In genomic region chr9:98647418-98647817, GRCm38 (mm10) we compare ENCODE assay signal across 24 mouse cellular contexts. TPM values are rescaled to one million over a fixed set of nuclear protein-coding genes. Genes with fewer than 3 reads are reported as not detected.
DNase-seq lines count a peak whose midpoint lies in the region; ATAC-seq and TF ChIP-seq lines count a peak whose summit lies in the region.
"Had no signal": no experiment of that assay in that cellular context is flagged by ENCODE, and none has a peak within 500 bp of the region (broad histone marks: within the 10 kb centered on the region; RNA-seq: fewer than 3 reads in every experiment).

No protein-coding gene starts in this region.

- H3K4me3 ChIP-seq in limb, embryonic 14.5 days (replicated peaks; ENCODE audit: low read length): no peak overlapping the region
- no peak overlapping the region for H3K4me3 ChIP-seq in limb, embryonic 10.5 days
- H3K4me3 ChIP-seq in intestine, embryonic 16.5 days (ENCODE audit: low read length): no peak overlapping the region
- H3K4me3 ChIP-seq: embryonic facial prominence, embryonic 15.5 days; heart, embryonic 10.5 days; hindbrain, embryonic 15.5 days; midbrain, embryonic 10.5 days; neural tube, embryonic 12.5 days had no signal

- DNase-seq in heart, adult 9 months (ENCODE audit: low spot score in 2 of 2): peak; percentile 39 to 40
- no peak for DNase-seq in heart, postnatal 25 days (ENCODE audit: low spot score)
- no peak for DNase-seq in limb, embryonic 14.5 days (ENCODE audit: low spot score)
- no peak for DNase-seq in limb, embryonic 10.5 days (ENCODE audit: low spot score)
- DNase-seq in lung, postnatal 25 days (ENCODE audit: low spot score): peak; percentile 62
- no peak for DNase-seq in right cerebral cortex, postnatal 36 days (ENCODE audit: low spot score in 2 of 2)
- DNase-seq in cerebellum, postnatal 10 days: no peak
- DNase-seq: adrenal gland, postnatal 14 days; cerebellum, postnatal 14 days; embryo, embryonic 11 days; gastrocnemius, postnatal 25 days; heart, postnatal 10 days; kidney, adult 8-10 months; liver; right cerebral cortex, adult 18-20 months had no signal

- intact Hi-C loops in heart, postnatal 25 days (cut with DNase I): loop anchor here (10.0 kb wide), 1 partner anchor 307 kb away; the partner anchor contains the start of gene Foxl2

- ATAC-seq in limb, embryonic 14.5 days (ENCODE audit: low FRiP score, low read depth): peak; percentile 43; the same call in 1 of the 2 replicates
- ATAC-seq in intestine, embryonic 16.5 days: peak; percentile 72
- ATAC-seq: forebrain, embryonic 16.5 days had no signal

- no peak overlapping the region for H3K4me2 ChIP-seq in limb, embryonic 14.5 days (replicated peaks; ENCODE audit: low read depth, low read length, severe bottlenecking)
- H3K4me2 ChIP-seq in intestine, embryonic 16.5 days (ENCODE audit: low read depth, low read length): no peak overlapping the region
- H3K4me2 ChIP-seq: embryonic facial prominence, embryonic 15.5 days; hindbrain, embryonic 15.5 days; neural tube, embryonic 12.5 days had no signal

- no peak overlapping the region for H3K27ac ChIP-seq in limb, embryonic 14.5 days (replicated peaks; ENCODE audit: low read depth, low read length)
- H3K27ac ChIP-seq in limb, embryonic 10.5 days: no peak overlapping the region
- no peak overlapping the region for H3K27ac ChIP-seq in intestine, embryonic 16.5 days (ENCODE audit: low read length)
- H3K27ac ChIP-seq: embryonic facial prominence, embryonic 15.5 days; heart, embryonic 10.5 days; hindbrain, embryonic 15.5 days; macrophage; midbrain, embryonic 10.5 days; neural tube, embryonic 12.5 days had no signal

- H3K36me3 ChIP-seq in limb, embryonic 14.5 days (ENCODE audit: control insufficient read depth, insufficient read depth, low read length): no peaks in the 10 kb centered on the region
- no peaks in the 10 kb centered on the region for H3K36me3 ChIP-seq in limb, embryonic 10.5 days
- H3K36me3 ChIP-seq in intestine, embryonic 16.5 days (ENCODE audit: control insufficient read depth, insufficient read depth, low read length): no peaks in the 10 kb centered on the region
- H3K36me3 ChIP-seq: embryonic facial prominence, embryonic 15.5 days; G1E; heart, embryonic 10.5 days; hindbrain, embryonic 15.5 days; midbrain, embryonic 10.5 days; neural tube, embryonic 12.5 days had no signal

- 36% methylated on average over 12 of the region's 12 CpGs for whole genome bisulfite sequencing in limb, embryonic 14.5 days
- 84% methylated on average over 12 of the region's 12 CpGs for WGBS in limb, embryonic 10.5 days
- WGBS in intestine, embryonic 16.5 days: 56% methylated on average over 12 of the region's 12 CpGs

- no peaks in the 10 kb centered on the region for H3K9me3 ChIP-seq in limb, embryonic 14.5 days (ENCODE audit: control insufficient read depth, low read length)
- no peaks in the 10 kb centered on the region for H3K9me3 ChIP-seq in limb, embryonic 10.5 days (replicated peaks)
- no peaks in the 10 kb centered on the region for H3K9me3 ChIP-seq in intestine, embryonic 16.5 days (ENCODE audit: control insufficient read depth, low read length)
- H3K9me3 ChIP-seq: embryonic facial prominence, embryonic 15.5 days; G1E; heart, embryonic 10.5 days; hindbrain, embryonic 15.5 days; midbrain, embryonic 10.5 days; neural tube, embryonic 12.5 days had no signal

- no peak for TF ChIP-seq POLR2A in limb, embryonic 14.5 days (IDR thresholded peaks at IDR 0.05; ENCODE audit: borderline replicate concordance, extremely low read depth, insufficient read depth, insufficient read length)

- no peaks in the 10 kb centered on the region for H3K27me3 ChIP-seq in limb, embryonic 14.5 days (ENCODE audit: control insufficient read depth, insufficient read depth, low read length)
- no peaks in the 10 kb centered on the region for H3K27me3 ChIP-seq in limb, embryonic 10.5 days (ENCODE audit: low read depth, poor library complexity, severe bottlenecking)
- H3K27me3 ChIP-seq in intestine, embryonic 16.5 days (replicated peaks; ENCODE audit: control insufficient read depth, insufficient read depth, low read length): no peaks in the 10 kb centered on the region
- H3K27me3 ChIP-seq: hindbrain, embryonic 15.5 days; neural tube, embryonic 12.5 days had no signal

- no peaks in the 10 kb centered on the region for H3K4me1 ChIP-seq in limb, embryonic 14.5 days (ENCODE audit: control insufficient read depth, insufficient read depth, low read length)
- H3K4me1 ChIP-seq in limb, embryonic 10.5 days: peaks cover 20% of the 10 kb centered on the region
- H3K4me1 ChIP-seq in intestine, embryonic 16.5 days (ENCODE audit: control insufficient read depth, insufficient read depth, low read length): no peaks in the 10 kb centered on the region
- H3K4me1 ChIP-seq: heart, embryonic 10.5 days; hindbrain, embryonic 15.5 days; neural tube, embryonic 12.5 days had no signal

- no peak overlapping the region for H3K9ac ChIP-seq in limb, embryonic 14.5 days (ENCODE audit: low read depth, low read length, severe bottlenecking)
- no peak overlapping the region for H3K9ac ChIP-seq in intestine, embryonic 16.5 days (ENCODE audit: low read depth, low read length)
- H3K9ac ChIP-seq: embryonic facial prominence, embryonic 15.5 days; hindbrain, embryonic 15.5 days; neural tube, embryonic 12.5 days had no signal

RNA-seq across cellular contexts. Expression of gene Mrps22, which starts 46.0 kb away (rescaled TPM):
- total RNA-seq in heart, postnatal 25 days (2021): 10 to 100 TPM; 33.8 to 34.4 TPM
- 27.7 and 37.4 TPM in 2 replicates for polyA plus RNA-seq in limb, embryonic 14.5 days (2012; rRNA removed)
- polyA plus RNA-seq in limb, embryonic 14.5 days (2014; fragmentation: Nextera tagmentation; extraction: Ambion mirVana): 43.2 and 50.3 TPM in 2 replicates
- 81.9 and 93.1 TPM in 2 replicates for polyA plus RNA-seq in limb, embryonic 10.5 days (2016; fragmentation: Nextera tagmentation; extraction: Ambion mirVana)
- polyA plus RNA-seq in intestine, embryonic 16.5 days (2015; fragmentation: Nextera tagmentation; extraction: Ambion mirVana): 64.7 and 68.7 TPM in 2 replicates

Comparison
In these comparisons a context has a peak if more than half of its experiments do, and no peak if none do; other contexts are left out.
1. DNase-seq: peak in heart, adult 9 months (2 of 2) and lung, postnatal 25 days (single experiment); none in heart, postnatal 25 days (single experiment), limb, embryonic 14.5 days (single experiment), limb, embryonic 10.5 days (single experiment), right cerebral cortex, postnatal 36 days (0 of 2) and cerebellum, postnatal 10 days (0 of 2).